Mouse (Mus musculus): Measurements from ENCODE around the gene Gm5622.
"Not testable (repeated sequence)": the region's sequence is repeated elsewhere in the genome, so short reads cannot be mapped to it uniquely, and the experiment has no call there.

DNA sequence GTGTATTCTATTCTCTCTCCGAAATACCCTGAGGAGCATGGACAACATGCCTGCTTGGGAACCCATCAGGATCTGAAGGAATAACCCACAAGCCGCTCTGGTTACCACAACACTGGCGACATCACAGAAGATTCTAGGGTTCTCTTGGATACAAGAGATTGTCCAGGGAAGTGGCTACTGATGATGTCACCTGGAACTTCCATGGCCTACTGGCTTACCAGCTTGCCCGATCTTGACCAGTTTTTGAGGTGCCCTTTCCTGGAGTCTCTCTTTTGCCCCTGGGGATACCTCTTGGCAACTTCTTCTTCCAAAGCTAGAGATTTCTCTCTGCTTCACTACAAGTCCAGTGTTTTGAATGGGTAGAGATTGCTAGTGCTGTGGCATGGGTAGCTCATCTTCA lies 39.4 kb downstream of the Gm5622 start, which contains the start of gene Gm17174:
- TF ChIP-seq CTCF, POLR2A (IDR thresholded peaks at IDR 0.05; ENCODE audit: insufficient read depth, low read depth, low read length): not testable (repeated sequence)
